Mouse (Mus musculus) right cerebral cortex, postnatal 25 days (tissue): ENCODE results near the gene 6330403K07Rik.

Experiments
- DNase-seq: peaks from one replicate; pipeline ENCODE4 v3.0.0; 2022

The 6330403K07Rik gene

GRCm38 (mm10) chr11:71033163-71033761 lies at the start of gene 6330403K07Rik:
Gene 6330403K07Rik (minus strand): TSS chr11:71033513.
- peak; percentile 71 for DNase-seq

GRCm38 (mm10) chr11:71076342-71076741 lies 43.0 kb upstream of the 6330403K07Rik start:
- DNase-seq: no peak

GRCm38 (mm10) chr11:71052554-71052953 lies 19.2 kb upstream of the 6330403K07Rik start:
- DNase-seq: no peak

- DNase-seq: no peak
Measured at GRCm38 (mm10) chr11:71039526-71040298, 6.4 kb upstream of the 6330403K07Rik start.

GRCm38 (mm10) chr11:71032491-71033162 lies 686 bp downstream of the 6330403K07Rik start:
- peak; percentile 45 for DNase-seq

- DNase-seq: no peak
Measured at GRCm38 (mm10) chr11:71032070-71032469, 1.2 kb downstream of the 6330403K07Rik start.

GRCm38 (mm10) chr11:71029403-71030118 lies 3.8 kb downstream of the 6330403K07Rik start:
- no peak for DNase-seq

GRCm38 (mm10) chr11:71028280-71028679 lies 5.0 kb downstream of the 6330403K07Rik start:
- DNase-seq: no peak

GRCm38 (mm10) chr11:71019201-71020068 lies 13.9 kb downstream of the 6330403K07Rik start, which contains the start of the genes Mis12 and Derl2:
Gene Mis12 (plus strand): TSS chr11:71019611.
Gene Derl2 (minus strand): TSS chr11:71019841.
- DNase-seq: peak; percentile 99

GRCm38 (mm10) chr11:71018416-71019200 lies 14.7 kb downstream of the 6330403K07Rik start:
- no peak for DNase-seq

GRCm38 (mm10) chr11:71017051-71017450 lies 16.3 kb downstream of the 6330403K07Rik start:
- DNase-seq: no peak

- no peak for DNase-seq
Measured at GRCm38 (mm10) chr11:71012743-71013142, 20.6 kb downstream of the 6330403K07Rik start.

GRCm38 (mm10) chr11:71008321-71008720 lies 25.0 kb downstream of the 6330403K07Rik start:
- no peak for DNase-seq

GRCm38 (mm10) chr11:71007831-71008230 lies 25.5 kb downstream of the 6330403K07Rik start:
- no peak for DNase-seq

- DNase-seq: no peak
Measured at GRCm38 (mm10) chr11:71007026-71007425, 26.3 kb downstream of the 6330403K07Rik start.

- DNase-seq: no peak
Measured at GRCm38 (mm10) chr11:71005046-71005445, 28.3 kb downstream of the 6330403K07Rik start.

GRCm38 (mm10) chr11:71004316-71004773 lies 29.0 kb downstream of the 6330403K07Rik start, which contains the start of gene Dhx33:
Gene Dhx33 (minus strand): TSS chr11:71004437.
- DNase-seq: peak; percentile 96

- no peak for DNase-seq
Measured at GRCm38 (mm10) chr11:71003611-71004315, 29.6 kb downstream of the 6330403K07Rik start.

GRCm38 (mm10) chr11:71001167-71001566 lies 32.1 kb downstream of the 6330403K07Rik start:
- no peak for DNase-seq
